Mouse (Mus musculus) myocyte (in vitro differentiated cells): Measurements from ENCODE around the gene Ralgapa2. TPM values are rescaled to one million over a fixed set of nuclear protein-coding genes. Genes with fewer than 3 reads are reported as not detected.

ENCODE experiments used
- H3K27me3 ChIP-seq: one replicate; pipeline ENCODE4 v1.6.1; 2011; ENCODE audit not compliant: control insufficient read depth, insufficient read depth, insufficient read length
- H3K36me3 ChIP-seq: one replicate; pipeline ENCODE4 v1.6.1; 2011; ENCODE audit not compliant: control insufficient read depth, insufficient read depth
- H3K4me2 ChIP-seq: one replicate; pipeline ENCODE4 v1.6.1; 2011; ENCODE audit warnings: low read depth, control low read depth
- H3K4me3 ChIP-seq: one replicate; pipeline ENCODE4 v1.5.1; 2011; ENCODE audit warnings: mild to moderate bottlenecking, control low read depth, moderate library complexity
- H3K79me2 ChIP-seq: one replicate; pipeline ENCODE4 v1.6.1; 2011; ENCODE audit not compliant: control insufficient read depth, insufficient read depth
- H3ac ChIP-seq: one replicate; pipeline ENCODE4 v1.6.1; 2011; ENCODE audit not compliant: control insufficient read depth, insufficient read length
- CEBPB ChIP-seq: IDR thresholded peaks from 2 replicates; pipeline ENCODE4 v1.6.1; 2011; ENCODE audit warnings: mild to moderate bottlenecking, moderate library complexity; ENCODE audit not compliant: poor library complexity, insufficient read depth, severe bottlenecking
- E2F4 ChIP-seq: IDR thresholded peaks from one replicate; pipeline ENCODE4 v1.6.1; 2011; ENCODE audit warnings: mild to moderate bottlenecking, control low read depth, moderate library complexity; ENCODE audit not compliant: insufficient read depth
- MAX ChIP-seq: IDR thresholded peaks from one replicate; pipeline ENCODE4 v1.6.1; 2011; ENCODE audit warnings: low read depth, mild to moderate bottlenecking, control low read depth
- MYOD1 ChIP-seq, 3 experiments: IDR thresholded peaks; one replicate each; pipeline ENCODE4 v1.6.1; 2011; ENCODE audit warnings: control low read depth in 2 of 3, low read depth in 2 of 3, mild to moderate bottlenecking in 2 of 3, moderate library complexity in 1 of 3; ENCODE audit not compliant: insufficient read length in 2 of 3, control insufficient read depth in 1 of 3
- MYOG ChIP-seq, 3 experiments: IDR thresholded peaks; one replicate each; pipeline ENCODE4 v1.6.1; 2011; ENCODE audit warnings: control low read depth in 2 of 3, low read depth in 2 of 3, mild to moderate bottlenecking in 2 of 3; ENCODE audit not compliant: insufficient read length in 2 of 3, control insufficient read depth in 1 of 3, insufficient read depth in 1 of 3
- POLR2A ChIP-seq: IDR thresholded peaks from one replicate; pipeline ENCODE4 v1.6.1; 2011; ENCODE audit warnings: low read depth, mild to moderate bottlenecking, control low read depth, moderate library complexity; ENCODE audit not compliant: insufficient read length
- POLR2AphosphoS2 ChIP-seq: IDR thresholded peaks from one replicate; pipeline ENCODE4 v1.6.1; 2011; ENCODE audit warnings: low read depth, control low read depth; ENCODE audit not compliant: insufficient read length
- REST ChIP-seq: IDR thresholded peaks from one replicate; pipeline ENCODE4 v1.6.1; 2011; ENCODE audit warnings: mild to moderate bottlenecking, control low read depth, moderate library complexity; ENCODE audit not compliant: insufficient read depth, insufficient read length
- SRF ChIP-seq: IDR thresholded peaks from one replicate; pipeline ENCODE4 v1.6.1; 2011; ENCODE audit warnings: low read depth; ENCODE audit not compliant: control insufficient read depth, insufficient read length
- TCF12 ChIP-seq: IDR thresholded peaks from one replicate; pipeline ENCODE4 v1.6.1; 2011; ENCODE audit warnings: mild to moderate bottlenecking, control low read depth; ENCODE audit not compliant: poor library complexity, insufficient read depth, severe bottlenecking
- TCF3 ChIP-seq: IDR thresholded peaks from one replicate; pipeline ENCODE4 v1.6.1; 2011; ENCODE audit warnings: low read depth, control low read depth; ENCODE audit not compliant: insufficient read length
- USF1 ChIP-seq: IDR thresholded peaks from one replicate; pipeline ENCODE4 v1.6.1; 2011; ENCODE audit warnings: low read depth, mild to moderate bottlenecking, control low read depth, moderate library complexity
- polyA plus RNA-seq: library from polyadenylated mRNA; unstranded; fragments of >200 nt; fragmentation: generic; extraction: Trizol; gene quantifications from one replicate; pipeline ENCODE4 v1.2.1, GENCODE M21; 2012; ENCODE audit warnings: missing spikeins

Ralgapa2 gene
- polyA plus RNA-seq, 1 experiment, result 1.8 TPM

DNA sequence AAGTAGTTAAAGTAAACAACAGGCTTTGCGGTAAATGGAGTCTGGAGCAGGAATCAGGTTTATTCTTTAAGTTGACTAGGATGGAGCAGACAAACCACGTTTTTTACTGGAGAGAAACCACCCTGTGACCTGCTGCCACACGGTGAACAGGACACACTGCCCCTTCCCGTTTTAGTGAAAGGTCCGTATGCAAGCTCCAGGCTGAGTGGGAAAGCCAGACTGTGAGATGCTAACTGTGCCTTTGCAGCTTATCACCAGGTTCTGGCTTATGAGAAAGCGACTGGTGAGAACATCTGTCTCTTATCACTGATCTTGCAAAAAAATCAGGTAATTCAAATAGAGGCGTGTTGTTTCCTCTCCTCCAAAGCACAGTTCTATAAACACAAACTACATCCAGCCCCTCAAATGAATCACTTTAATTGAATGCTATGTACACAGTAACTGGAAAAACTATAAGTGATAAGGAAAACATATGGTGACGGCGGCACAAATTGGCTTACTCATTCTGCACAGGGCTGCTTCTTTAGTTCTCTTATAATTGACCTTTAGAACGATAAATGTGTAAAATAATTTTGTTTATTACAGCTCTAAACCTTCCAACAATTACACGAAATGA lies 146.7 kb downstream of the Ralgapa2 start:
- Histone ChIP-seq H3K4me2 (no peak overlapping the region), H3K27me3 (no peaks in the 10 kb centered on the region), H3K79me2 (no peaks in the 10 kb centered on the region), H3ac (no peak overlapping the region), H3K4me3 (no peak overlapping the region), H3K36me3 (no peaks in the 10 kb centered on the region)
- TF ChIP-seq USF1, result no peak
- TF ChIP-seq REST, result no peak
- TF ChIP-seq MYOD1 (IDR thresholded peaks at IDR 0.05; ENCODE audit: control insufficient read depth in 1 of 3, insufficient read length in 2 of 3, low read depth in 2 of 3), result no peak
- no peak for TF ChIP-seq MAX
- TF ChIP-seq TCF12, result no peak
- TF ChIP-seq MYOG (IDR thresholded peaks at IDR 0.05; ENCODE audit: control insufficient read depth in 1 of 3, insufficient read depth in 1 of 3, insufficient read length in 2 of 3, low read depth in 2 of 3), result no peak
- TF ChIP-seq SRF, result no peak

DNA sequence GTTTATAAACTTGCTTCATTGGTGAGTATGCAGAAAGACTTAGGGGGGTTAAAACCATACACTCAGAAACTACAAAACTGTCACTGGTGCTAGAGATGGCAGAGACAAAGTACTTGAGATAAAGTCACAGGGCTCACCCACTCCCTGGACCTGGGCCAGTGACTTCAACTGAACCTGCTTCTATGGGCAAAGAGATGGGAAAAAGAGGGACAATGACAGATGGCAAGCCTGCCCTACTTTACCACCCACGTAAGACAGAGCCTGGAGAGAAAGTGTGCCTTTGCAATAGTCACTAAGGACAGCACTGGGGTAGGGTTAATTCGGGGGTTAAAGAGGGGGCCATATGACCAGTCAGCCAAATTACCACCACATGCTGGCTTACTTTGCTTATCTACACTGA lies 148.7 kb downstream of the Ralgapa2 start:
- Histone ChIP-seq H3K4me2 (no peak overlapping the region), H3ac (no peak overlapping the region), H3K79me2 (no peaks in the 10 kb centered on the region), H3K36me3 (no peaks in the 10 kb centered on the region), H3K27me3 (no peaks in the 10 kb centered on the region), H3K4me3 (no peak overlapping the region)
- TF ChIP-seq MYOD1 (IDR thresholded peaks at IDR 0.05; ENCODE audit: control insufficient read depth in 1 of 3, insufficient read length in 2 of 3, low read depth in 2 of 3) (peak in 1 of 3 experiments; percentile 39), TCF3 (no peak)

- Histone ChIP-seq H3K79me2 (no peaks in the 10 kb centered on the region), H3K4me3 (no peak overlapping the region), H3K27me3 (no peaks in the 10 kb centered on the region), H3K4me2 (no peak overlapping the region), H3K36me3 (no peaks in the 10 kb centered on the region), H3ac (no peak overlapping the region)
- TF ChIP-seq TCF3, result no peak
- TF ChIP-seq E2F4, result no peak
- TF ChIP-seq USF1, result no peak
- no peak for TF ChIP-seq CEBPB
- TF ChIP-seq SRF, result no peak
- TF ChIP-seq MAX, result no peak
- no peak for TF ChIP-seq MYOD1 (IDR thresholded peaks at IDR 0.05; ENCODE audit: control insufficient read depth in 1 of 3, insufficient read length in 2 of 3, low read depth in 2 of 3)
Measured at GRCm38 (mm10) chr2:146362932-146363331, 149.2 kb downstream of the Ralgapa2 start.

DNA sequence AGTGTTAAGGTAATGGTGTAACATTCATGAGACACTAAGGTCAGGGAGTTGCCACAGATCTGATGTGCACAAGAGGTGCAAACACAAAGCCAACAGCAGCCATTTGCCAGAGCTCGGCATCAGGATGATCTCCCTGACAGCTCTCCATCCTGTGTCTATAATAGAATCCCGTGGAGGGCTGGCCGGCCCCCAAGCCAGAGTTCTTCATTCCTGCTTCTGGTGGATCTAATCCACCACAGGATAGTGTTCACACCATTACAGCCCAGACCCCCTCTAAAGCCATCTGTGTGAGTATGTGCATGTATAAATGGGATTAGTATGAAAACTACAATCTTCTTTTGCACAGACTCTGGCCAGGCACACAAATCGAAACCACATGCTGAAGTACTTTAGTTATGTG lies 150.2 kb downstream of the Ralgapa2 start:
- Histone ChIP-seq H3K27me3 (no peaks in the 10 kb centered on the region), H3ac (no peak overlapping the region), H3K4me3 (no peak overlapping the region), H3K36me3 (no peaks in the 10 kb centered on the region), H3K79me2 (no peaks in the 10 kb centered on the region), H3K4me2 (no peak overlapping the region)
- TF ChIP-seq E2F4 (no peak), TCF12 (no peak), TCF3 (no peak), USF1 (no peak)

DNA sequence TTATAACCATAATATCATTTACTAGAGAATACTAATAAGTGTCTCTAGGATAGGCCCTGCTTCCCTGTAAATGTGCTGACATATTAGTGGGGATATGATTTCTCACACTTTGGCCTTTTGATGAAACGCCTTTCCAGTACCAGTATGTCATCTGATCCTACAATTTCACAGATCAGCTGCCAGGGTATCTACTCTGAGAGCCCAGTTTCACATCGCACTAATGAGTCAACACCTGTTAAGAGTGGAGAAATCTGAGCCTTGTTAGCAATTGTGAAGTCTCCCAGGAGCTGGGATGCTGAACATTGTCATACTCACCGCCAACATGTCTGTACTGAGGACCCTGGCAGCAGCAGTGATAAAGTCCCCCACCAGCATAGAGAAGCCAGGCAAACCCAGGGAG lies 151.1 kb downstream of the Ralgapa2 start:
- no peak overlapping the region for H3ac ChIP-seq
- no peak overlapping the region for H3K4me3 ChIP-seq
- peak in 1 of 3 experiments; percentile 19 for TF ChIP-seq MYOD1 (IDR thresholded peaks at IDR 0.05; ENCODE audit: control insufficient read depth in 1 of 3, insufficient read length in 2 of 3, low read depth in 2 of 3)
- TF ChIP-seq TCF3, result no peak
- TF ChIP-seq CEBPB, result no peak

DNA sequence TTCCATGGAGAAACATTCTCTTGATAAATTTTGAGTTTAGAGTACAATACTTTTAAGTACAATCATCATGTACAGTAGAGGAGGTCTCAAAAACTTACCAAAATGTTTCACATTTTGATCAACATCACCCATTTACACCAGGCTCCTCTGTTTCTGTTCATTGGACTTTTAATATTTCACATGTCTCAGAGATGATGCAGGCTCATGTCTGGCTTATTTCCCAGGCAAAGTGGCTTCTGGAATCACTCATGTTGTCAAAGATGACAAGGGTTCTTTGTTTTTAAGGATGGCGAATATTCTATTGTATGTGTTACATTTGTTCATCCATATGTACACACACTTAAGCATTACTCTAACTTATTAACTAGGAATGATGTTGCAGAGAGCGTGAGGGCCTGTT lies 152.5 kb downstream of the Ralgapa2 start:
- Histone ChIP-seq H3K4me2 (no peak overlapping the region), H3K36me3 (no peaks in the 10 kb centered on the region), H3K27me3 (no peaks in the 10 kb centered on the region), H3K79me2 (no peaks in the 10 kb centered on the region), H3K4me3 (no peak overlapping the region), H3ac (no peak overlapping the region)
- no peak for TF ChIP-seq MYOD1 (IDR thresholded peaks at IDR 0.05; ENCODE audit: control insufficient read depth in 1 of 3, insufficient read length in 2 of 3, low read depth in 2 of 3)
- TF ChIP-seq MYOG (IDR thresholded peaks at IDR 0.05; ENCODE audit: control insufficient read depth in 1 of 3, insufficient read depth in 1 of 3, insufficient read length in 2 of 3, low read depth in 2 of 3), result no peak
- TF ChIP-seq USF1, result no peak
- TF ChIP-seq CEBPB, result no peak
- no peak for TF ChIP-seq REST
- no peak for TF ChIP-seq POLR2AphosphoS2
- no peak for TF ChIP-seq MAX
- TF ChIP-seq TCF12, result no peak
- TF ChIP-seq POLR2A, result no peak
- TF ChIP-seq E2F4, result no peak
- no peak for TF ChIP-seq SRF
- TF ChIP-seq TCF3, result no peak

More for the DNA sequence above, 151.1 kb downstream of the Ralgapa2 start:
- Histone ChIP-seq H3K79me2 (no peaks in the 10 kb centered on the region), H3K27me3 (no peaks in the 10 kb centered on the region), H3K4me2 (no peak overlapping the region), H3K36me3 (no peaks in the 10 kb centered on the region)
